Mouse (Mus musculus): ENCODE measurements around the gene Dbndd2. TPM values are rescaled to one million over a fixed set of nuclear protein-coding genes. Genes with fewer than 3 reads are reported as not detected.

Gene Dbndd2
- polyA plus RNA-seq, 1 experiment from 2014 or later = 1.7 TPM

- H3K27me3 ChIP-seq = no peaks in the 10 kb centered on the region
- no peaks in the 10 kb centered on the region for H3K9me3 ChIP-seq
- H3K4me3 ChIP-seq (replicated peaks) = no peak overlapping the region
- no peak overlapping the region for H3K27ac ChIP-seq
- no peak for ATAC-seq (ENCODE audit: insufficient number of reproducible peaks, insufficient read depth, low FRiP score, low TSS enrichment, low read depth)
- WGBS = 82% methylated on average over 7 of the region's 7 CpGs
- H3K4me2 ChIP-seq = no peak overlapping the region
- H3K36me3 ChIP-seq = no peaks in the 10 kb centered on the region
- peaks cover 6% of the 10 kb centered on the region; the same call in 1 of the 2 replicates for H3K4me1 ChIP-seq (replicated peaks)
- no peak overlapping the region for H3K9ac ChIP-seq (replicated peaks)
Measured at GRCm38 (mm10) chr2:164542598-164542997, 56.7 kb downstream of the Dbndd2 start.

Other genes with a start within 250 kb of the Dbndd2 start
- gene Svs2, start 247.6 kb upstream of the Dbndd2 start, polyA plus RNA-seq (2016; fragmentation: Nextera tagmentation; extraction: Ambion mirVana) = not detected in 2 replicates
- gene Svs3b, start 229.5 kb upstream of the Dbndd2 start, polyA plus RNA-seq (2016; fragmentation: Nextera tagmentation; extraction: Ambion mirVana) = not detected in 2 replicates
- not detected in 2 replicates for gene Svs4, start 207.6 kb upstream of the Dbndd2 start, polyA plus RNA-seq (2016; fragmentation: Nextera tagmentation; extraction: Ambion mirVana)
- not detected in 2 replicates for gene Svs3a, start 196.8 kb upstream of the Dbndd2 start, polyA plus RNA-seq (2016; fragmentation: Nextera tagmentation; extraction: Ambion mirVana)
- not detected in 2 replicates for gene Svs6, start 169.4 kb upstream of the Dbndd2 start, polyA plus RNA-seq (2016; fragmentation: Nextera tagmentation; extraction: Ambion mirVana)
- not detected in 2 replicates for gene Svs5, start 153.4 kb upstream of the Dbndd2 start, polyA plus RNA-seq (2016; fragmentation: Nextera tagmentation; extraction: Ambion mirVana)
- 1.2 and 2.5 TPM in 2 replicates for gene Slpi, start 97.0 kb upstream of the Dbndd2 start, polyA plus RNA-seq (2016; fragmentation: Nextera tagmentation; extraction: Ambion mirVana)
- 0.40 and 0.55 TPM in 2 replicates for gene Rbpjl, start 83.0 kb upstream of the Dbndd2 start, polyA plus RNA-seq (2016; fragmentation: Nextera tagmentation; extraction: Ambion mirVana)
- gene Matn4, start 80.9 kb upstream of the Dbndd2 start, polyA plus RNA-seq (2016; fragmentation: Nextera tagmentation; extraction: Ambion mirVana) = 50.5 and 78.0 TPM in 2 replicates
- 34.3 and 36.5 TPM in 2 replicates for gene Sdc4, start 42.2 kb upstream of the Dbndd2 start, polyA plus RNA-seq (2016; fragmentation: Nextera tagmentation; extraction: Ambion mirVana)
- gene Sys1, start 29.1 kb upstream of the Dbndd2 start, polyA plus RNA-seq (2016; fragmentation: Nextera tagmentation; extraction: Ambion mirVana) = 55.2 and 59.2 TPM in 2 replicates
- gene Gm20458, start 25.1 kb upstream of the Dbndd2 start, polyA plus RNA-seq (2016; fragmentation: Nextera tagmentation; extraction: Ambion mirVana) = 2.3 and 3.4 TPM in 2 replicates
- not detected in 2 replicates for gene Trp53tg5, start 12.4 kb upstream of the Dbndd2 start, polyA plus RNA-seq (2016; fragmentation: Nextera tagmentation; extraction: Ambion mirVana)
- gene Pigt, start 11.4 kb downstream of the Dbndd2 start, polyA plus RNA-seq (2016; fragmentation: Nextera tagmentation; extraction: Ambion mirVana) = 24.9 and 32.7 TPM in 2 replicates
- gene Wfdc2, start 76.3 kb downstream of the Dbndd2 start, polyA plus RNA-seq (2016; fragmentation: Nextera tagmentation; extraction: Ambion mirVana) = 36.2 and 39.6 TPM in 2 replicates
- not detected in 2 replicates for gene Spint3, start 87.4 kb downstream of the Dbndd2 start, polyA plus RNA-seq (2016; fragmentation: Nextera tagmentation; extraction: Ambion mirVana)
- 0.28 TPM in 1 of 2 replicates, not detected in the other for gene Wfdc6a, start 99.3 kb downstream of the Dbndd2 start, polyA plus RNA-seq (2016; fragmentation: Nextera tagmentation; extraction: Ambion mirVana)
- gene Eppin, start 107.5 kb downstream of the Dbndd2 start, polyA plus RNA-seq (2016; fragmentation: Nextera tagmentation; extraction: Ambion mirVana) = not detected in 2 replicates
- gene Wfdc6b, start 127.4 kb downstream of the Dbndd2 start, polyA plus RNA-seq (2016; fragmentation: Nextera tagmentation; extraction: Ambion mirVana) = not detected in 2 replicates
- not detected in 2 replicates for gene Wfdc8, start 127.5 kb downstream of the Dbndd2 start, polyA plus RNA-seq (2016; fragmentation: Nextera tagmentation; extraction: Ambion mirVana)
- gene Wfdc16, start 152.7 kb downstream of the Dbndd2 start, polyA plus RNA-seq (2016; fragmentation: Nextera tagmentation; extraction: Ambion mirVana) = not detected in 2 replicates
- not detected in 2 replicates for gene Wfdc10, start 169.9 kb downstream of the Dbndd2 start, polyA plus RNA-seq (2016; fragmentation: Nextera tagmentation; extraction: Ambion mirVana)
- gene Wfdc9, start 170.5 kb downstream of the Dbndd2 start, polyA plus RNA-seq (2016; fragmentation: Nextera tagmentation; extraction: Ambion mirVana) = not detected in 2 replicates
- not detected in 2 replicates for gene Wfdc11, start 188.0 kb downstream of the Dbndd2 start, polyA plus RNA-seq (2016; fragmentation: Nextera tagmentation; extraction: Ambion mirVana)
- gene Wfdc13, start 199.0 kb downstream of the Dbndd2 start, polyA plus RNA-seq (2016; fragmentation: Nextera tagmentation; extraction: Ambion mirVana) = not detected in 2 replicates
- gene Spint4, start 212.4 kb downstream of the Dbndd2 start, polyA plus RNA-seq (2016; fragmentation: Nextera tagmentation; extraction: Ambion mirVana) = not detected in 2 replicates
- gene Spint5, start 229.2 kb downstream of the Dbndd2 start, polyA plus RNA-seq (2016; fragmentation: Nextera tagmentation; extraction: Ambion mirVana) = not detected in 2 replicates